29 mouse cellular contexts compared by ENCODE assay signal in the genomic region with DNA sequence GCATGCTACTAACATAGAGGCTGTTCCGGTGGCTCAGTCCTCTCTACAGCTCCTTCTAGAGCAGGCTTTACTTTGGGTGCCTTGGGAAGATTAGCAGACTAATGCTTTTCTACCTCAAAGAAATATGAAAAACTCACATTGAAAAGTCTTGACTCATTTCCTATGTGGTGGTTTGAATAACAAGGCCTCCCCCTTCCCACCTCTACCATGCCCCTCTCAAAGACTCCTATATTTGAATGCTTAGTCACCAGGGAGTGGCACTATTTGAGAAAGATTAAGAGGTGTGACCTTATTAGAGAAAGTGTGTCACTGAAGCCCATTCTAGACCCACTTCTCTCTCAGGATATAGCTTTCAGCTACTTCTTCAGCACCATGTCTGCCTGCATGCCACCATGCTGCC. TPM values are rescaled to one million over a fixed set of nuclear protein-coding genes. Genes with fewer than 3 reads are reported as not detected.
"Had no signal": no experiment of that assay in that cellular context is flagged by ENCODE, and none has a peak within 500 bp of the region (broad histone marks: within the 10 kb centered on the region; RNA-seq: fewer than 3 reads in every experiment).

No protein-coding gene starts in this region.

- H3K27ac ChIP-seq: heart, embryonic 13.5 days; heart, embryonic 15.5 days; hindbrain, embryonic 13.5 days; hindbrain, embryonic 15.5 days; hindbrain, postnatal 0 days; kidney, embryonic 15.5 days; layer of hippocampus, adult 2 months; left cerebral cortex, adult 2 months; limb, embryonic 10.5 days; limb, embryonic 12.5 days; liver, embryonic 13.5 days; liver, embryonic 15.5 days had no signal

- H3K9me3 ChIP-seq: heart, embryonic 13.5 days; heart, embryonic 15.5 days; hindbrain, embryonic 13.5 days; hindbrain, embryonic 15.5 days; kidney, embryonic 15.5 days; limb, embryonic 10.5 days; liver, embryonic 13.5 days; liver, embryonic 15.5 days had no signal

- H3K4me3 ChIP-seq: heart, embryonic 13.5 days; heart, embryonic 15.5 days; hindbrain, embryonic 13.5 days; hindbrain, embryonic 15.5 days; kidney, embryonic 15.5 days; layer of hippocampus, adult 2 months; left cerebral cortex, adult 2 months; limb, embryonic 10.5 days; limb, embryonic 12.5 days; liver, embryonic 13.5 days; liver, embryonic 15.5 days had no signal

- H3K27me3 ChIP-seq: heart, embryonic 13.5 days; heart, embryonic 15.5 days; hindbrain, embryonic 13.5 days; hindbrain, embryonic 15.5 days; kidney, embryonic 15.5 days; limb, embryonic 12.5 days; liver, embryonic 13.5 days; liver, embryonic 15.5 days had no signal

- H3K36me3 ChIP-seq: heart, embryonic 15.5 days; hindbrain, embryonic 15.5 days had no signal

- DNase-seq: gastrocnemius, postnatal 14 days; gastrocnemius, postnatal 36 days; heart, adult 18-20 months; heart, postnatal 14 days; heart, postnatal 36 days; kidney, adult 11 months; kidney, adult 2 months; kidney, adult 9 months; kidney, postnatal 10 days; kidney, postnatal 25 days; kidney, postnatal 4 days; liver; liver, embryonic 13.5 days had no signal

- H3K4me2 ChIP-seq: heart, embryonic 11.5 days; heart, embryonic 13.5 days; heart, embryonic 15.5 days; hindbrain, embryonic 13.5 days; hindbrain, embryonic 15.5 days; kidney, embryonic 15.5 days; limb, embryonic 12.5 days; liver, embryonic 11.5 days; liver, embryonic 13.5 days; liver, embryonic 15.5 days had no signal

- H3K4me1 ChIP-seq: heart, embryonic 15.5 days; hindbrain, embryonic 13.5 days; hindbrain, embryonic 15.5 days; kidney, embryonic 15.5 days; limb, embryonic 10.5 days; limb, embryonic 12.5 days; liver, embryonic 15.5 days had no signal

- ATAC-seq: hindbrain, postnatal 0 days; intestine, embryonic 16.5 days had no signal

- H3K9ac ChIP-seq: heart, embryonic 13.5 days; heart, embryonic 15.5 days; hindbrain, embryonic 13.5 days; hindbrain, embryonic 15.5 days; kidney, embryonic 15.5 days; limb, embryonic 12.5 days; liver, embryonic 13.5 days; liver, embryonic 15.5 days had no signal

RNA-seq across cellular contexts. Expression of a gene that starts 55.1 kb away (rescaled TPM):
- total RNA-seq: hematopoietic stem cell, adult 5-6 weeks had no signal
- polyA plus RNA-seq: hindbrain, embryonic 11.5 days; liver, embryonic 11.5 days had no signal
